Mouse (Mus musculus): Measurements from ENCODE around the gene Efcab11. TPM values are rescaled to one million over a fixed set of nuclear protein-coding genes. Genes with fewer than 3 reads are reported as not detected.

Efcab11 gene
- total and polyA plus RNA-seq, 3 experiments: 7.9 to 12.2 (median 8.0) TPM

DNA sequence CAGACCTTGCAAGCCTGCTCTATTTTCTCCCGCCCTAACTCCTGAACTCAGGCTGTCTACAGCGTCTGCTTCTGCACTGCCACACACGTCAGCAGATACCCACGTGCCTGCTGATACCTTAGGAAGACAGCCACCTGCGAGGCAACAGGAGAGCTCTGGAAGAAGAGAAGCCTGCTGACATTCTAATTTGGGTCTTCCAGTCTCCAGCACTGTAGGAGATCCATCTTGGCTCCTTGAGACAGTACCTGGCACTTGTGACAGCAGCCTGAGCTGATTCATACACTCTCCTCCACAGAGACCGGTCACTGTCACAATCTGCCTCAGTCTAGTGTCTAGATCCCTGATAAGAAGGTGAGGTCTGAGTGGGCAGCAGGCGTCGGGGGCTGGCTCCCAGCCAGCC, 182.0 kb downstream of the Efcab11 start:
- dilution Hi-C loops (cut with MboI; ENCODE audit: extremely low pct_ligation_motif_present, extremely low pct_unique_long_range_greater_than_20kb, low sequenced_read_pairs) (no loop called here), in situ Hi-C loops (cut with MboI; ENCODE audit: low pct_ligation_motif_present, low pct_unique_long_range_greater_than_20kb, low sequenced_read_pairs) (no loop called here)
- Histone ChIP-seq H3K27ac (ENCODE audit: insufficient read depth, low read depth) (no peak overlapping the region), H3K4me1 (ENCODE audit: control insufficient read depth in 1 of 2, insufficient read depth in 2 of 2) (peaks cover 0 to 5% of the 10 kb centered on the region in 2 experiments; a peak in 1 of 4 replicates), H3K9ac (ENCODE audit: insufficient read depth, low read depth) (no peak overlapping the region), H3K4me2 (ENCODE audit: insufficient read depth, low read depth, poor library complexity, severe bottlenecking) (no peak overlapping the region), H3K27me3 (replicated peaks) (no peaks in the 10 kb centered on the region), H3K9me3 (replicated peaks; ENCODE audit: low read length) (no peaks in the 10 kb centered on the region), H3K79me2 (replicated peaks; ENCODE audit: control insufficient read depth, extremely low read depth, insufficient read depth, poor library complexity, severe bottlenecking) (no peaks in the 10 kb centered on the region), H3K4me3 (replicated peaks in 1 of 3; ENCODE audit: low read depth in 2 of 3, low read length in 2 of 3, poor library complexity in 1 of 3) (no peak overlapping the region), H3K36me3 (replicated peaks in 1 of 2; ENCODE audit: control insufficient read depth in 1 of 2, insufficient read depth in 1 of 2, low read length in 1 of 2) (peaks cover 0 to 2% of the 10 kb centered on the region in 2 experiments)
- TF ChIP-seq RCOR1 (conservative IDR thresholded peaks at IDR 0.05; ENCODE audit: low read depth, low read length): no peak
- no peak for TF ChIP-seq SIN3A (IDR thresholded peaks at IDR 0.05; ENCODE audit: low read length)
- no peak for TF ChIP-seq UBTF (IDR thresholded peaks at IDR 0.05; ENCODE audit: low read depth, low read length)
- TF ChIP-seq CHD1 (IDR thresholded peaks at IDR 0.05; ENCODE audit: low read depth, low read length): no peak
- TF ChIP-seq NRF1 (IDR thresholded peaks at IDR 0.05; ENCODE audit: low read depth, low read length): no peak
- TF ChIP-seq USF1 (IDR thresholded peaks at IDR 0.05; ENCODE audit: low read depth, low read length): no peak
- no peak for TF ChIP-seq KAT2A (IDR thresholded peaks at IDR 0.05; ENCODE audit: insufficient replicate concordance, low read length)
- no peak for DNase-seq (ENCODE audit: extremely low read depth)

DNA sequence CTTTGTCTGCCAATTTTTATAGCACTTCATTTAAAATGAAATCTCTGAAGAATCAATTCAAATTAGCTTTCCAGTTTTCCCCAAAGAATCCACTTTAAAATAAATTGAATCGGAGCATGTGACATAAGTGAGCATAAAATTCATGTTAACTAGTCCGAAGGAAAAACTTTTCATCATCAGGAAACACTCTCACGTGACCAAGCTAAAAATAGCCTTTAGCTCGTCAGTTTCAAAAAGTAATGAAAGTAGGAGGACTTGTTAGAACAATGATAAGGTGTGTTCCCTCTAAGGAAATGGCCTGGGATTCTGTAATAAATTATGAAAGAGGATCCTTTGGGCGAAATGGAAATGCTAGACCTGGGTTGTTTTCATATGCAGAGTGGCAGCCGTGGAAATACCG, 183.9 kb downstream of the Efcab11 start:
- dilution Hi-C loops (cut with MboI; ENCODE audit: extremely low pct_ligation_motif_present, extremely low pct_unique_long_range_greater_than_20kb, low sequenced_read_pairs) (no loop called here), in situ Hi-C loops (cut with MboI; ENCODE audit: low pct_ligation_motif_present, low pct_unique_long_range_greater_than_20kb, low sequenced_read_pairs) (no loop called here)
- Histone ChIP-seq H3K27ac (ENCODE audit: insufficient read depth, low read depth) (no peak overlapping the region), H3K27me3 (replicated peaks) (no peaks in the 10 kb centered on the region), H3K4me2 (ENCODE audit: insufficient read depth, low read depth, poor library complexity, severe bottlenecking) (no peak overlapping the region), H3K9me3 (replicated peaks; ENCODE audit: low read length) (peaks cover 5% of the 10 kb centered on the region), H3K9ac (ENCODE audit: insufficient read depth, low read depth) (no peak overlapping the region), H3K4me3 (replicated peaks in 1 of 3; ENCODE audit: low read depth in 2 of 3, low read length in 2 of 3, poor library complexity in 1 of 3) (no peak overlapping the region), H3K4me1 (ENCODE audit: control insufficient read depth in 1 of 2, insufficient read depth in 2 of 2) (peaks cover 0 to 5% of the 10 kb centered on the region in 2 experiments; a peak in 1 of 4 replicates), H3K36me3 (replicated peaks in 1 of 2; ENCODE audit: control insufficient read depth in 1 of 2, insufficient read depth in 1 of 2, low read length in 1 of 2) (peaks cover 0 to 2% of the 10 kb centered on the region in 2 experiments), H3K79me2 (replicated peaks; ENCODE audit: control insufficient read depth, extremely low read depth, insufficient read depth, poor library complexity, severe bottlenecking) (no peaks in the 10 kb centered on the region)
- TF ChIP-seq KAT2A (IDR thresholded peaks at IDR 0.05; ENCODE audit: insufficient replicate concordance, low read length): no peak
- TF ChIP-seq MEF2A (IDR thresholded peaks at IDR 0.05; ENCODE audit: borderline replicate concordance, low read depth, low read length): peak; percentile 69
- TF ChIP-seq USF2 (conservative IDR thresholded peaks at IDR 0.05; ENCODE audit: low read depth, low read length): peak; percentile 18; the same call in 1 of the 2 replicates
- no peak for TF ChIP-seq MYC (IDR thresholded peaks at IDR 0.05; ENCODE audit: low read depth, low read length)
- no peak for TF ChIP-seq JUN (IDR thresholded peaks at IDR 0.05; ENCODE audit: insufficient read depth, low read depth, low read length)
- no peak for TF ChIP-seq MAFK (IDR thresholded peaks at IDR 0.05; ENCODE audit: insufficient replicate concordance, low read length)
- peak; percentile 82 for TF ChIP-seq BHLHE40 (IDR thresholded peaks at IDR 0.05; ENCODE audit: low read depth, low read length)
- TF ChIP-seq USF1 (IDR thresholded peaks at IDR 0.05; ENCODE audit: low read depth, low read length): peak; percentile 37; the same call in 1 of the 2 replicates
- no peak for DNase-seq (ENCODE audit: extremely low read depth)
